Mouse (Mus musculus): ENCODE measurements around the gene Krt12. TPM values are rescaled to one million over a fixed set of nuclear protein-coding genes. Genes with fewer than 3 reads are reported as not detected.
A peak's percentile ranks its signal among the peaks of the same experiment; 100 is the strongest.

Krt12 gene
- polyA plus RNA-seq, 1 experiment from 2014 or later, result not detected

GRCm38 (mm10) chr11:99392492-99392891, 29.6 kb downstream of the Krt12 start:
- 86% methylated on average over 10 of the region's 10 CpGs for WGBS
- Histone ChIP-seq H3K36me3 (ENCODE audit: control insufficient read depth, insufficient read depth, low read length) (no peaks in the 10 kb centered on the region), H3K4me2 (ENCODE audit: low read depth, severe bottlenecking) (no peak overlapping the region), H3K9ac (ENCODE audit: low read length) (no peak overlapping the region), H3K4me3 (ENCODE audit: low read depth, low read length) (no peak overlapping the region), H3K27ac (replicated peaks; ENCODE audit: low read depth, low read length) (no peak overlapping the region), H3K27me3 (ENCODE audit: control insufficient read depth, insufficient read depth, low read length) (no peaks in the 10 kb centered on the region), H3K9me3 (ENCODE audit: control insufficient read depth, low read length) (no peaks in the 10 kb centered on the region), H3K4me1 (ENCODE audit: control insufficient read depth, insufficient read depth, low read length) (no peaks in the 10 kb centered on the region)
- no peak for ATAC-seq (ENCODE audit: insufficient number of reproducible peaks, low FRiP score, low TSS enrichment, low read depth)
- no peak for DNase-seq (ENCODE audit: low spot score)

GRCm38 (mm10) chr11:99391375-99391774, 30.7 kb downstream of the Krt12 start:
- Histone ChIP-seq H3K27ac (replicated peaks; ENCODE audit: low read depth, low read length) (no peak overlapping the region), H3K27me3 (ENCODE audit: control insufficient read depth, insufficient read depth, low read length) (no peaks in the 10 kb centered on the region), H3K4me2 (ENCODE audit: low read depth, severe bottlenecking) (no peak overlapping the region), H3K4me3 (ENCODE audit: low read depth, low read length) (no peak overlapping the region), H3K9ac (ENCODE audit: low read length) (no peak overlapping the region), H3K36me3 (ENCODE audit: control insufficient read depth, insufficient read depth, low read length) (no peaks in the 10 kb centered on the region), H3K4me1 (ENCODE audit: control insufficient read depth, insufficient read depth, low read length) (no peaks in the 10 kb centered on the region), H3K9me3 (ENCODE audit: control insufficient read depth, low read length) (no peaks in the 10 kb centered on the region)
- WGBS, result 78% methylated on average over 6 of the region's 6 CpGs
- DNase-seq (ENCODE audit: low spot score) (no peak), ATAC-seq (ENCODE audit: insufficient number of reproducible peaks, low FRiP score, low TSS enrichment, low read depth) (no peak)

- 77% methylated on average over 7 of the region's 7 CpGs for WGBS
- ATAC-seq (ENCODE audit: insufficient number of reproducible peaks, low FRiP score, low TSS enrichment, low read depth), result no peak
- Histone ChIP-seq H3K27me3 (ENCODE audit: control insufficient read depth, insufficient read depth, low read length) (no peaks in the 10 kb centered on the region), H3K9ac (ENCODE audit: low read length) (no peak overlapping the region), H3K4me3 (ENCODE audit: low read depth, low read length) (no peak overlapping the region), H3K9me3 (ENCODE audit: control insufficient read depth, low read length) (no peaks in the 10 kb centered on the region), H3K4me1 (ENCODE audit: control insufficient read depth, insufficient read depth, low read length) (no peaks in the 10 kb centered on the region), H3K27ac (replicated peaks; ENCODE audit: low read depth, low read length) (no peak overlapping the region), H3K4me2 (ENCODE audit: low read depth, severe bottlenecking) (no peak overlapping the region), H3K36me3 (ENCODE audit: control insufficient read depth, insufficient read depth, low read length) (no peaks in the 10 kb centered on the region)
- no peak for DNase-seq (ENCODE audit: low spot score)
Measured at GRCm38 (mm10) chr11:99390866-99391265, 31.2 kb downstream of the Krt12 start.

- H3K9ac ChIP-seq (ENCODE audit: low read length), result no peak within 1 kb of the TSS
- no peaks in the 10 kb centered on the region for H3K9me3 ChIP-seq (ENCODE audit: control insufficient read depth, low read length)
- H3K36me3 ChIP-seq (ENCODE audit: control insufficient read depth, insufficient read depth, low read length), result no peaks in the 10 kb centered on the region
- H3K4me3 ChIP-seq (ENCODE audit: low read depth, low read length), result no peak within 1 kb of the TSS
- ATAC-seq (ENCODE audit: insufficient number of reproducible peaks, low FRiP score, low TSS enrichment, low read depth) (no peak), DNase-seq (ENCODE audit: low spot score) (no peak)
- H3K4me2 ChIP-seq (ENCODE audit: low read depth, severe bottlenecking), result no peak within 1 kb of the TSS; the same call in 1 of the 2 replicates
- H3K27ac ChIP-seq (replicated peaks; ENCODE audit: low read depth, low read length), result no peak within 1 kb of the TSS
- no peaks in the 10 kb centered on the region for H3K4me1 ChIP-seq (ENCODE audit: control insufficient read depth, insufficient read depth, low read length)
- no peaks in the 10 kb centered on the region for H3K27me3 ChIP-seq (ENCODE audit: control insufficient read depth, insufficient read depth, low read length)
- 82% methylated on average over 4 of the region's 4 CpGs for WGBS
Measured at GRCm38 (mm10) chr11:99389264-99389663, 32.8 kb downstream of the Krt12 start, which contains the start of gene Krt10. TSS of gene Krt10 (minus strand) at chr11:99389364.

GRCm38 (mm10) chr11:99388661-99389060, 33.4 kb downstream of the Krt12 start:
- ATAC-seq (ENCODE audit: insufficient number of reproducible peaks, low FRiP score, low TSS enrichment, low read depth), result no peak
- Histone ChIP-seq H3K4me3 (ENCODE audit: low read depth, low read length) (no peak overlapping the region), H3K27me3 (ENCODE audit: control insufficient read depth, insufficient read depth, low read length) (no peaks in the 10 kb centered on the region), H3K27ac (replicated peaks; ENCODE audit: low read depth, low read length) (no peak overlapping the region), H3K36me3 (ENCODE audit: control insufficient read depth, insufficient read depth, low read length) (no peaks in the 10 kb centered on the region), H3K4me1 (ENCODE audit: control insufficient read depth, insufficient read depth, low read length) (no peaks in the 10 kb centered on the region), H3K4me2 (ENCODE audit: low read depth, severe bottlenecking) (no peak overlapping the region), H3K9ac (ENCODE audit: low read length) (no peak overlapping the region), H3K9me3 (ENCODE audit: control insufficient read depth, low read length) (no peaks in the 10 kb centered on the region)
- DNase-seq (ENCODE audit: low spot score), result no peak
- WGBS, result 90% methylated on average over 18 of the region's 18 CpGs

- H3K36me3 ChIP-seq (ENCODE audit: control insufficient read depth, insufficient read depth, low read length), result no peaks in the 10 kb centered on the region
- H3K27ac ChIP-seq (replicated peaks; ENCODE audit: low read depth, low read length), result peak overlapping the region; percentile 96
- peak overlapping the region; percentile 75 for H3K4me2 ChIP-seq (ENCODE audit: low read depth, severe bottlenecking)
- H3K4me1 ChIP-seq (ENCODE audit: control insufficient read depth, insufficient read depth, low read length), result no peaks in the 10 kb centered on the region
- WGBS, result 2% methylated on average over 71 of the region's 71 CpGs
- peak overlapping the region; percentile 49 for H3K4me3 ChIP-seq (ENCODE audit: low read depth, low read length)
- H3K9me3 ChIP-seq (ENCODE audit: control insufficient read depth, low read length), result no peaks in the 10 kb centered on the region
- H3K27me3 ChIP-seq (ENCODE audit: control insufficient read depth, insufficient read depth, low read length), result no peaks in the 10 kb centered on the region
- DNase-seq (ENCODE audit: low spot score) (peak; percentile 92), ATAC-seq (ENCODE audit: insufficient number of reproducible peaks, low FRiP score, low TSS enrichment, low read depth) (peak; percentile 72)
- H3K9ac ChIP-seq (ENCODE audit: low read length), result peak overlapping the region; percentile 78
Measured at GRCm38 (mm10) chr11:99385813-99386721, 36.0 kb downstream of the Krt12 start.

DNA sequence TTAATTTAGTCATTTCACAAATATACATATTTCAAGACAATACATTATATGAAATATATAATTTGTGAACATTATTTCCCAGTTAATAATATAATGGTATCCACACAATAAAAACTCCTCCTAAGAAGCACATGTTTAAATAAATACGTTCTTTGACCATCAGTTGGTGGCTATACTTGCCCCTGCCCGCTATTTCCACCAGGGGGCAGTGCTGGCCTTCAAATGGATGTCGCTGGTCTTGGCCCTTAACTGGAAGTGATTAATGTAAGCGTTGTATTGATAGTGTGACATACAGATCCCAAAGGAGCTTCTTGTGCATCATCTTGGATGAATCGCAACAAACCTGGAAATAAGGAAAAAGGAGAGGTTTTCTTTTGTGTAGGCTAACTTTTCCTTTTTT, 42.5 kb downstream of the Krt12 start:
- DNase-seq (ENCODE audit: low spot score), result peak; percentile 82
- H3K27me3 ChIP-seq (ENCODE audit: control insufficient read depth, insufficient read depth, low read length), result no peaks in the 10 kb centered on the region
- no peak overlapping the region for H3K4me2 ChIP-seq (ENCODE audit: low read depth, severe bottlenecking)
- H3K9ac ChIP-seq (ENCODE audit: low read length), result no peak overlapping the region
- H3K36me3 ChIP-seq (ENCODE audit: control insufficient read depth, insufficient read depth, low read length), result no peaks in the 10 kb centered on the region
- H3K4me1 ChIP-seq (ENCODE audit: control insufficient read depth, insufficient read depth, low read length), result no peaks in the 10 kb centered on the region
- no peak overlapping the region for H3K4me3 ChIP-seq (ENCODE audit: low read depth, low read length)
- no peaks in the 10 kb centered on the region for H3K9me3 ChIP-seq (ENCODE audit: control insufficient read depth, low read length)
- H3K27ac ChIP-seq (replicated peaks; ENCODE audit: low read depth, low read length), result no peak overlapping the region
- 24% methylated on average over 5 of the region's 5 CpGs for WGBS
- ATAC-seq (ENCODE audit: insufficient number of reproducible peaks, low FRiP score, low TSS enrichment, low read depth), result no peak

DNA sequence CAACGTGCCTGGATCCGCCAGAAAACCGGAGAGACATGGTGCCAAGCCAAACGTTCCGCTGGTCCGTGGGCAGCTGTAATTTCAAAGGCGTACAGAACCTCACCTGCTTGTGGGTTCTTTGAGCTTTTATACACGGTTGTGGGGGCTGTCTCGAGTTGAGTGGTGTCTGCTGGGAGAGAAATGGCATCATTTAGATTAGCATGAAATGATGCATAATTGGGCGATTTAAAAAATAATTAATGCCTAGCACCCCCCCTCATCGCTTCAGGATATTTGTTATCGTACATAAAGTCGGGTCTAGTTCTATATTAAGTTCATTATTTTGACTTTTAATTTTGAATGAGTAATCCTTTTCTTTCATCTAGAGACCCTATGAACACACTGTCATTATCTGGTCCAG, 47.3 kb downstream of the Krt12 start, which contains the start of gene Krt28:
Krt28 (minus strand) TSS at position 101 of the 400 bp plus-strand sequence.
- Histone ChIP-seq H3K4me2 (ENCODE audit: low read depth, severe bottlenecking) (no peak within 1 kb of the TSS), H3K27ac (replicated peaks; ENCODE audit: low read depth, low read length) (no peak within 1 kb of the TSS), H3K9ac (ENCODE audit: low read length) (no peak within 1 kb of the TSS), H3K4me1 (ENCODE audit: control insufficient read depth, insufficient read depth, low read length) (no peaks in the 10 kb centered on the region), H3K9me3 (ENCODE audit: control insufficient read depth, low read length) (no peaks in the 10 kb centered on the region), H3K27me3 (ENCODE audit: control insufficient read depth, insufficient read depth, low read length) (no peaks in the 10 kb centered on the region), H3K36me3 (ENCODE audit: control insufficient read depth, insufficient read depth, low read length) (no peaks in the 10 kb centered on the region), H3K4me3 (ENCODE audit: low read depth, low read length) (no peak within 1 kb of the TSS)
- DNase-seq (ENCODE audit: low spot score), result no peak
- no peak for ATAC-seq (ENCODE audit: insufficient number of reproducible peaks, low FRiP score, low TSS enrichment, low read depth)
- 84% methylated on average over 13 of the region's 13 CpGs for WGBS

Data from limb, embryonic 11.5 days (tissue).